Mouse (Mus musculus) monocyte, adult 5-6 weeks (primary cell): ENCODE results near the gene Ifi205. TPM values are rescaled to one million over a fixed set of nuclear protein-coding genes. Genes with fewer than 3 reads are reported as not detected.
"Not testable (repeated sequence)": the region's sequence is repeated elsewhere in the genome, so short reads cannot be mapped to it uniquely, and the experiment has no call there.

Source experiments
- ATAC-seq: fragments of 153-309, 156-312 bp; replicated peaks from 2 replicates; pipeline ENCODE4 v1.8.0; 2017; ENCODE audit warnings: mild to moderate bottlenecking; ENCODE audit not compliant: low TSS enrichment, insufficient number of reproducible peaks, severe bottlenecking, poor library complexity, low FRiP score
- total RNA-seq: library from RNA; stranded (forward); fragments of 200-1000, 200-491, 200-594 nt; gene quantifications from 3 replicates; pipeline ENCODE4 v1.2.3, GENCODE M21; 2017

The Ifi205 gene
- total RNA-seq, 1 experiment from 2014 or later: 1.2 TPM

DNA sequence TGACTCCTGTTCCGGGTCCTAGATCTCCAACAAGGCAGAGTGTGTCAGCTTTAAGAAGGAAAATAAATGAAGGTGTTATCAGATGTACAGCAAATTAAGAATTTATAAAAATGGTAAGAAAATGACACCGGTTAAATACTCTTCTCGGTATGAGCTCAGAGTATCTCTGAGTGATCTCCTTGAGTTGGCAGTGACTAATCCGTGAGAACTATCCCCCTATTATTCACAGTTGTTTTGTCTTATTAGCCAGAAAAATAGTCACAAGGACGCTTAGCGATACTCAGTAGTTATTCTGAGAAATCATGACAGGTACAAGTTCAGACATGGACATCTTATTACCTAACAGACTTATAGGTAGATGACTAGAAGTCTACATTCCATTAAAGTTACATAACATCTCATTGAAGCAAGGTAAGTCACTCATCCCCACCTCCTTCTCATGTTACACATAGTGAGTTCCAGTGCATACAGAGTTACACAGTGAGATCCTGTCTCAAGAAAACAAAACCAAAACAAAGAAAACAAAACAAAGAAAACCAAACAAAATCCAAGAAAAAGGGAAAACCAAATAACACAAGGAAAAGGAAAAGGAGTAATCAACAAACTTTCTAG, 48.8 kb downstream of the Ifi205 start, which contains the start of gene Ifi202b:
Gene Ifi202b, minus strand, starts transcription at position 51 of the 612 bp plus-strand sequence.
- not testable (repeated sequence) for ATAC-seq

GRCm38 (mm10) chr1:173981038-173981437, 50.6 kb downstream of the Ifi205 start:
- not testable (repeated sequence) for ATAC-seq

DNA sequence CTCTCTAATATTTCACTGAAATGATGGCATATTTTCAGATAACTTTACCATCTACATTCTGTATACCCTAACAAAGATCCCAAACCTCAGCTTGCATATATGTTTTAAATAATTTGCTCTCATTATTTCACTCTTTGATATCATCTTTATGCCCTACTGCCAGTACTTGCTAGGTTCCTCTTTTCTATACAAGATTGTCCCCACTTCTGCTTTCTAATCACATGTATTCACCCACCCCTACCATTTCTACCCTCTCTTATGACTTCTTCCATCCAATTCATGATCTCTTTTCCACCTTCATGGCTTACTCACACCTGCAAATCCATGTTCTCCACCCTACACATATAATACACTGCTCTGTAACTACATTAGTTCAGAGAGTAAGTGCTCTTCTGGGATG, 54.0 kb downstream of the Ifi205 start:
- peak; percentile 47; the same call in 1 of the 2 replicates for ATAC-seq

DNA sequence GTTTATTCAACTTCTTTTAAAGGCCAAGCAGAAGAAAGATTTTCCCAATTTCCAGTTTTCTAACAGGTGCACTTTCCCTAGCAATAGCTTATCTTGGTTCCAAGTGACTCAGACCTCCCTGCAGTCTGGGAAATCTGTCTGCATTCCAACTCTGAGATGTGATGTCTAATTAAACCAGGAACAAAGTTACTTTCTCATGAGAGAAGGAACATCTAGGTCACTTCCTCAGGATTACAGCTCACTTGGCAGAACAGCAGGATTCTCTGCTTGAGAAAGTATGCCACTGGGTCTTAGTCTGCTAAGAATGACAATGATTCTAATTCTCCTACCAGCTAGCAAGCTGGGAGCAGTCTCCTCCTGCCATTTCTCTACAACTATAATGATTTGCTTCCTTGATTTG, 58.5 kb downstream of the Ifi205 start:
- no peak for ATAC-seq

Other genes starting within 250 kb of the Ifi205 start
- gene Ifi211, start 118.8 kb downstream of the Ifi205 start, total RNA-seq: 14.3 to 32.8 TPM (median 24.4 TPM) in 3 replicates
- 230 to 569 TPM (median 257 TPM) in 3 replicates for gene Mndal, start 89.3 kb downstream of the Ifi205 start, total RNA-seq
- gene Ifi203, start 89.1 kb downstream of the Ifi205 start, total RNA-seq: 55.5 to 174 TPM (median 84.6 TPM) in 3 replicates
- not detected in 3 replicates for gene Ifi202b, start 49.1 kb downstream of the Ifi205 start, total RNA-seq
- 0.49 TPM in 1 of 3 replicates, not detected in the others for gene Olfr433, start 8.9 kb upstream of the Ifi205 start, total RNA-seq
- 0.10 to 0.21 TPM (median 0.19 TPM) in 3 replicates for gene Olfr432, start 17.4 kb upstream of the Ifi205 start, total RNA-seq
- not detected in 3 replicates for gene Olfr430, start 34.8 kb upstream of the Ifi205 start, total RNA-seq
- gene Olfr429, start 52.5 kb upstream of the Ifi205 start, total RNA-seq: not detected in 3 replicates
- gene Olfr427, start 65.1 kb upstream of the Ifi205 start, total RNA-seq: not detected in 3 replicates
- not detected in 3 replicates for gene Olfr231, start 89.4 kb upstream of the Ifi205 start, total RNA-seq
- gene Olfr424, start 99.7 kb upstream of the Ifi205 start, total RNA-seq: not detected in 3 replicates
- not detected in 3 replicates for gene Olfr420, start 123.8 kb upstream of the Ifi205 start, total RNA-seq
- gene Spta1, start 141.0 kb upstream of the Ifi205 start, total RNA-seq: 0.78 to 6.8 TPM (median 4.1 TPM) in 3 replicates
- gene Olfr419, start 220.3 kb upstream of the Ifi205 start, total RNA-seq: not detected in 3 replicates